Mouse (Mus musculus): ENCODE measurements around the gene Zeb2. TPM values are rescaled to one million over a fixed set of nuclear protein-coding genes. Genes with fewer than 3 reads are reported as not detected.

Zeb2 gene
- polyA plus RNA-seq, 2 experiments: 27.2 to 43.9 TPM

- H3K27me3 ChIP-seq (ENCODE audit: control insufficient read depth, insufficient read depth, low read length): no peaks in the 10 kb centered on the region
- 0 out of 2 replicates have a peak, but pooled peaks cover 2% of the 10 kb centered on the region for H3K4me1 ChIP-seq (ENCODE audit: control insufficient read depth, insufficient read depth, low read length)
- no peak for ATAC-seq (ENCODE audit: low FRiP score, low read depth)
- no peak overlapping the region for H3K4me2 ChIP-seq (replicated peaks; ENCODE audit: low read depth, low read length, severe bottlenecking)
- 78% methylated on average over 2 of the region's 2 CpGs for WGBS
- no peaks in the 10 kb centered on the region for H3K9me3 ChIP-seq (ENCODE audit: control insufficient read depth, low read length)
- no peak for TF ChIP-seq POLR2A (IDR thresholded peaks at IDR 0.05; ENCODE audit: borderline replicate concordance, extremely low read depth, insufficient read depth, insufficient read length)
- no peak for DNase-seq (ENCODE audit: low spot score)
- no peak overlapping the region for H3K9ac ChIP-seq (ENCODE audit: low read depth, low read length, severe bottlenecking)
- H3K4me3 ChIP-seq (replicated peaks; ENCODE audit: low read length): no peak overlapping the region
- no peak overlapping the region for H3K27ac ChIP-seq (replicated peaks; ENCODE audit: low read depth, low read length)
- no peaks in the 10 kb centered on the region for H3K36me3 ChIP-seq (ENCODE audit: control insufficient read depth, insufficient read depth, low read length)
Observed at GRCm38 (mm10) chr2:45094371-45094967, 22.7 kb downstream of the Zeb2 start.

- H3K4me2 ChIP-seq (replicated peaks; ENCODE audit: low read depth, low read length, severe bottlenecking): no peak overlapping the region
- H3K27ac ChIP-seq (replicated peaks; ENCODE audit: low read depth, low read length): no peak overlapping the region
- H3K27me3 ChIP-seq (ENCODE audit: control insufficient read depth, insufficient read depth, low read length): no peaks in the 10 kb centered on the region
- H3K4me1 ChIP-seq (ENCODE audit: control insufficient read depth, insufficient read depth, low read length): 0 out of 2 replicates have a peak, but pooled peaks cover 2% of the 10 kb centered on the region
- ATAC-seq (ENCODE audit: low FRiP score, low read depth): no peak
- TF ChIP-seq POLR2A (IDR thresholded peaks at IDR 0.05; ENCODE audit: borderline replicate concordance, extremely low read depth, insufficient read depth, insufficient read length): no peak
- H3K9me3 ChIP-seq (ENCODE audit: control insufficient read depth, low read length): no peaks in the 10 kb centered on the region
- H3K36me3 ChIP-seq (ENCODE audit: control insufficient read depth, insufficient read depth, low read length): no peaks in the 10 kb centered on the region
- WGBS: 92% methylated on average over 7 of the region's 7 CpGs
- no peak overlapping the region for H3K9ac ChIP-seq (ENCODE audit: low read depth, low read length, severe bottlenecking)
- H3K4me3 ChIP-seq (replicated peaks; ENCODE audit: low read length): no peak overlapping the region
- no peak for DNase-seq (ENCODE audit: low spot score)
Observed at GRCm38 (mm10) chr2:45093479-45093878, 23.7 kb downstream of the Zeb2 start.

- TF ChIP-seq POLR2A (IDR thresholded peaks at IDR 0.05; ENCODE audit: borderline replicate concordance, extremely low read depth, insufficient read depth, insufficient read length): no peak
- H3K4me3 ChIP-seq (replicated peaks; ENCODE audit: low read length): no peak overlapping the region
- H3K36me3 ChIP-seq (ENCODE audit: control insufficient read depth, insufficient read depth, low read length): no peaks in the 10 kb centered on the region
- WGBS: 95% methylated on average over 5 of the region's 5 CpGs
- 0 out of 2 replicates have a peak, but pooled peaks cover 2% of the 10 kb centered on the region for H3K4me1 ChIP-seq (ENCODE audit: control insufficient read depth, insufficient read depth, low read length)
- H3K27ac ChIP-seq (replicated peaks; ENCODE audit: low read depth, low read length): no peak overlapping the region
- no peaks in the 10 kb centered on the region for H3K27me3 ChIP-seq (ENCODE audit: control insufficient read depth, insufficient read depth, low read length)
- no peaks in the 10 kb centered on the region for H3K9me3 ChIP-seq (ENCODE audit: control insufficient read depth, low read length)
- no peak overlapping the region for H3K9ac ChIP-seq (ENCODE audit: low read depth, low read length, severe bottlenecking)
- DNase-seq (ENCODE audit: low spot score): no peak
- no peak overlapping the region for H3K4me2 ChIP-seq (replicated peaks; ENCODE audit: low read depth, low read length, severe bottlenecking)
- no peak for ATAC-seq (ENCODE audit: low FRiP score, low read depth)
Observed at GRCm38 (mm10) chr2:45092654-45093053, 24.5 kb downstream of the Zeb2 start.

GRCm38 (mm10) chr2:45090529-45091297 is 26.5 kb downstream of the Zeb2 start:
- H3K4me1 ChIP-seq (ENCODE audit: control insufficient read depth, insufficient read depth, low read length): no peaks in the 10 kb centered on the region
- TF ChIP-seq POLR2A (IDR thresholded peaks at IDR 0.05; ENCODE audit: borderline replicate concordance, extremely low read depth, insufficient read depth, insufficient read length): no peak
- H3K36me3 ChIP-seq (ENCODE audit: control insufficient read depth, insufficient read depth, low read length): no peaks in the 10 kb centered on the region
- no peak overlapping the region for H3K27ac ChIP-seq (replicated peaks; ENCODE audit: low read depth, low read length)
- ATAC-seq (ENCODE audit: low FRiP score, low read depth): no peak
- H3K9me3 ChIP-seq (ENCODE audit: control insufficient read depth, low read length): no peaks in the 10 kb centered on the region
- no peak for DNase-seq (ENCODE audit: low spot score)
- H3K4me2 ChIP-seq (replicated peaks; ENCODE audit: low read depth, low read length, severe bottlenecking): no peak overlapping the region
- no peak overlapping the region for H3K4me3 ChIP-seq (replicated peaks; ENCODE audit: low read length)
- no peak overlapping the region for H3K9ac ChIP-seq (ENCODE audit: low read depth, low read length, severe bottlenecking)
- 86% methylated on average over 8 of the region's 8 CpGs for WGBS
- H3K27me3 ChIP-seq (ENCODE audit: control insufficient read depth, insufficient read depth, low read length): no peaks in the 10 kb centered on the region

- Histone ChIP-seq H3K9ac (ENCODE audit: low read depth, low read length, severe bottlenecking) (no peak overlapping the region), H3K4me2 (replicated peaks; ENCODE audit: low read depth, low read length, severe bottlenecking) (no peak overlapping the region), H3K9me3 (ENCODE audit: control insufficient read depth, low read length) (no peaks in the 10 kb centered on the region), H3K4me1 (ENCODE audit: control insufficient read depth, insufficient read depth, low read length) (no peaks in the 10 kb centered on the region), H3K4me3 (replicated peaks; ENCODE audit: low read length) (no peak overlapping the region), H3K36me3 (ENCODE audit: control insufficient read depth, insufficient read depth, low read length) (no peaks in the 10 kb centered on the region), H3K27me3 (ENCODE audit: control insufficient read depth, insufficient read depth, low read length) (no peaks in the 10 kb centered on the region), H3K27ac (replicated peaks; ENCODE audit: low read depth, low read length) (no peak overlapping the region)
- DNase-seq (ENCODE audit: low spot score): no peak
- no peak for TF ChIP-seq POLR2A (IDR thresholded peaks at IDR 0.05; ENCODE audit: borderline replicate concordance, extremely low read depth, insufficient read depth, insufficient read length)
- WGBS: 72% methylated on average over 3 of the region's 3 CpGs
- ATAC-seq (ENCODE audit: low FRiP score, low read depth): no peak
Observed at GRCm38 (mm10) chr2:45089251-45089530, 28.0 kb downstream of the Zeb2 start.

Data from limb, embryonic 14.5 days (tissue).